In genomic region chr5:31563905-31564304, GRCm38 (mm10) we compare ENCODE assay signal across 10 mouse cellular contexts. TPM values are rescaled to one million over a fixed set of nuclear protein-coding genes. Genes with fewer than 3 reads are reported as not detected.
DNase-seq lines count a peak whose midpoint lies in the region; ATAC-seq lines count a peak whose summit lies in the region.
"Had no signal": no experiment of that assay in that cellular context is flagged by ENCODE, and none has a peak within 500 bp of the region (broad histone marks: within the 10 kb centered on the region; RNA-seq: fewer than 3 reads in every experiment).

No protein-coding gene starts in this region.

- H3K27me3 ChIP-seq in heart, embryonic 12.5 days (replicated peaks), result no peaks in the 10 kb centered on the region
- no peaks in the 10 kb centered on the region for H3K27me3 ChIP-seq in lung, embryonic 16.5 days (ENCODE audit: control insufficient read depth, insufficient read depth, low read depth, low read length)
- H3K27me3 ChIP-seq in limb, embryonic 10.5 days (ENCODE audit: low read depth, poor library complexity, severe bottlenecking), result no peaks in the 10 kb centered on the region
- H3K27me3 ChIP-seq: liver, embryonic 12.5 days; lung, embryonic 15.5 days; neural tube, embryonic 15.5 days had no signal

- peaks cover 33% of the 10 kb centered on the region for H3K4me1 ChIP-seq in heart, embryonic 12.5 days (replicated peaks)
- peaks cover 9% of the 10 kb centered on the region for H3K4me1 ChIP-seq in lung, embryonic 16.5 days (replicated peaks; ENCODE audit: control insufficient read depth, insufficient read depth, low read length)
- peaks cover 4% of the 10 kb centered on the region; the same call in 1 of the 2 replicates for H3K4me1 ChIP-seq in limb, embryonic 10.5 days
- H3K4me1 ChIP-seq: neural tube, embryonic 15.5 days had no signal

- peak overlapping the region; percentile 21; the same call in 1 of the 2 replicates for H3K4me2 ChIP-seq in heart, embryonic 12.5 days
- no peak overlapping the region for H3K4me2 ChIP-seq in lung, embryonic 16.5 days (ENCODE audit: low read depth, low read length)
- H3K4me2 ChIP-seq: liver, embryonic 12.5 days; lung, embryonic 15.5 days; neural tube, embryonic 15.5 days had no signal

- no peak for ATAC-seq in heart, embryonic 12.5 days (ENCODE audit: insufficient number of reproducible peaks, low FRiP score)
- ATAC-seq in lung, embryonic 16.5 days (ENCODE audit: low read depth), result no peak
- ATAC-seq: liver, embryonic 12.5 days had no signal

- H3K9ac ChIP-seq in heart, embryonic 12.5 days, result no peak overlapping the region
- H3K9ac ChIP-seq in lung, embryonic 16.5 days (ENCODE audit: low read length), result peak overlapping the region; percentile 43; the same call in 1 of the 2 replicates
- H3K9ac ChIP-seq: liver, embryonic 12.5 days; lung, embryonic 15.5 days; neural tube, embryonic 15.5 days had no signal

- peaks cover 16% of the 10 kb centered on the region for H3K36me3 ChIP-seq in heart, embryonic 12.5 days
- peaks cover 3% of the 10 kb centered on the region; the same call in 1 of the 2 replicates for H3K36me3 ChIP-seq in lung, embryonic 16.5 days (ENCODE audit: control insufficient read depth, insufficient read depth, low read length)
- H3K36me3 ChIP-seq in limb, embryonic 10.5 days, result peaks cover 35% of the 10 kb centered on the region

- H3K27ac ChIP-seq in heart, embryonic 12.5 days (ENCODE audit: poor library complexity, severe bottlenecking), result 0 out of 2 replicates have a peak overlapping the region, but pooled peaks have one; percentile 69
- H3K27ac ChIP-seq in lung, embryonic 16.5 days (ENCODE audit: low read length), result peak overlapping the region; percentile 42; the same call in 1 of the 2 replicates
- peak overlapping the region; percentile 51; the same call in 1 of the 2 replicates for H3K27ac ChIP-seq in limb, embryonic 10.5 days
- H3K27ac ChIP-seq: liver, embryonic 12.5 days; lung, embryonic 15.5 days; neural tube, embryonic 15.5 days had no signal

- 32% methylated on average over 7 of the region's 7 CpGs for WGBS in heart, embryonic 12.5 days
- 38% methylated on average over 7 of the region's 7 CpGs for WGBS in lung, embryonic 16.5 days
- WGBS in limb, embryonic 10.5 days, result 29% methylated on average over 7 of the region's 7 CpGs

- DNase-seq in heart, adult 11 months, result no peak
- no peak for DNase-seq in lung, postnatal 4 days
- no peak for DNase-seq in limb, embryonic 10.5 days (ENCODE audit: low spot score)
- no peak for DNase-seq in testis, postnatal 14 days (ENCODE audit: low spot score)
- no peak for DNase-seq in urinary bladder, postnatal 25 days (ENCODE audit: low spot score)

- no peak overlapping the region for H3K4me3 ChIP-seq in heart, embryonic 12.5 days
- H3K4me3 ChIP-seq in lung, embryonic 16.5 days (ENCODE audit: low read length), result no peak overlapping the region
- no peak overlapping the region for H3K4me3 ChIP-seq in limb, embryonic 10.5 days
- H3K4me3 ChIP-seq: liver, embryonic 12.5 days; lung, embryonic 15.5 days; neural tube, embryonic 15.5 days had no signal

- H3K9me3 ChIP-seq in heart, embryonic 12.5 days (replicated peaks), result no peaks in the 10 kb centered on the region
- H3K9me3 ChIP-seq in lung, embryonic 16.5 days (ENCODE audit: control insufficient read depth, low read length), result no peaks in the 10 kb centered on the region
- H3K9me3 ChIP-seq in limb, embryonic 10.5 days (replicated peaks), result no peaks in the 10 kb centered on the region
- H3K9me3 ChIP-seq: liver, embryonic 12.5 days; lung, embryonic 15.5 days; neural tube, embryonic 15.5 days had no signal

RNA-seq across cellular contexts. Expression of gene Mrpl33, which starts 32.8 kb away (rescaled TPM):
- 372 TPM in 2 replicates for polyA plus RNA-seq in heart, embryonic 12.5 days (2016; fragmentation: Nextera tagmentation; extraction: Ambion mirVana)
- 286 and 307 TPM in 2 replicates for polyA plus RNA-seq in lung, embryonic 16.5 days (2015; fragmentation: Nextera tagmentation; extraction: Ambion mirVana)
- polyA plus RNA-seq in limb, embryonic 10.5 days (2016; fragmentation: Nextera tagmentation; extraction: Ambion mirVana), result 254 and 274 TPM in 2 replicates

RNA-seq across cellular contexts. Expression of gene Supt7l, which starts 36.3 kb away (rescaled TPM):
- polyA plus RNA-seq in heart, embryonic 12.5 days (2016; fragmentation: Nextera tagmentation; extraction: Ambion mirVana), result 18.2 and 20.4 TPM in 2 replicates
- polyA plus RNA-seq in lung, embryonic 16.5 days (2015; fragmentation: Nextera tagmentation; extraction: Ambion mirVana), result 21.9 and 22.1 TPM in 2 replicates
- 26.3 and 32.8 TPM in 2 replicates for polyA plus RNA-seq in limb, embryonic 10.5 days (2016; fragmentation: Nextera tagmentation; extraction: Ambion mirVana)

RNA-seq across cellular contexts. Expression of gene Slc4a1ap, which starts 37.1 kb away (rescaled TPM):
- 24.3 and 24.8 TPM in 2 replicates for polyA plus RNA-seq in heart, embryonic 12.5 days (2016; fragmentation: Nextera tagmentation; extraction: Ambion mirVana)
- polyA plus RNA-seq in lung, embryonic 16.5 days (2015; fragmentation: Nextera tagmentation; extraction: Ambion mirVana), result 23.8 and 27.2 TPM in 2 replicates
- polyA plus RNA-seq in limb, embryonic 10.5 days (2016; fragmentation: Nextera tagmentation; extraction: Ambion mirVana), result 34.0 and 34.4 TPM in 2 replicates
